Mouse (Mus musculus): ENCODE results near the gene Nosip. TPM values are rescaled to one million over a fixed set of nuclear protein-coding genes. Genes with fewer than 3 reads are reported as not detected.
"Not testable (repeated sequence)": the region's sequence is repeated elsewhere in the genome, so short reads cannot be mapped to it uniquely, and the experiment has no call there.

Gene Nosip
- polyA plus RNA-seq, 1 experiment from 2014 or later, result 65.1 TPM

GRCm38 (mm10) chr7:45104941-45105340 is 42.7 kb downstream of the Nosip start:
- Histone ChIP-seq H3K27me3 (ENCODE audit: control insufficient read depth, insufficient read depth, low read length) (no peaks in the 10 kb centered on the region), H3K36me3 (ENCODE audit: control insufficient read depth, insufficient read depth, low read length) (no peaks in the 10 kb centered on the region), H3K9me3 (ENCODE audit: control insufficient read depth, low read length) (no peaks in the 10 kb centered on the region), H3K4me2 (ENCODE audit: low read depth) (no peak overlapping the region), H3K27ac (ENCODE audit: low read depth, low read length) (no peak overlapping the region), H3K4me1 (ENCODE audit: control insufficient read depth, insufficient read depth, low read length) (peaks cover 3% of the 10 kb centered on the region; the same call in 1 of the 2 replicates), H3K4me3 (ENCODE audit: low read depth, low read length) (no peak overlapping the region), H3K9ac (ENCODE audit: low read length) (no peak overlapping the region)
- DNase-seq (ENCODE audit: low spot score), result no peak
- WGBS, result 88% methylated on average over 5 of the region's 5 CpGs
- ATAC-seq (ENCODE audit: insufficient read depth, low FRiP score, low TSS enrichment), result no peak

DNA sequence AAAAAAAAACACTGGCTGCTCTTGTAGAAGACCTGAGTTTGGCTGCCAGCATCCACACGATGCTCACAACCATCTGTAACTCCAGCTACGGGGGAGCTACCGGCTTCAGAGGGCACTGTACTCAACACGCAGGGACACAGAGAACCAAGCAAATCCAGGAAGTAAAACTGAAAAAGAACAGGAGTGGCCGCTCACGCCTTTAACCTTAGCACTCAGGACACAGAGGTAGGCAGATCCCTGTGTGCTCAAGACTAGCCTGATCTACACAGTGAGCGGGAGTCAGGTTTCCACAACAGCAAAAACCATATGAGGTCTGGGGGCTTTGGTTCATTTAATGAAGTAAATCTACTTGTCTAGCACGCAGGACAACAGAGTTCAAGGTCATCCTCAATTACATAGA is 43.3 kb downstream of the Nosip start:
- H3K4me2 ChIP-seq (ENCODE audit: low read depth), result no peak overlapping the region
- WGBS, result 79% methylated on average over 8 of the region's 8 CpGs
- DNase-seq (ENCODE audit: low spot score), result no peak
- no peaks in the 10 kb centered on the region for H3K9me3 ChIP-seq (ENCODE audit: control insufficient read depth, low read length)
- H3K27me3 ChIP-seq (ENCODE audit: control insufficient read depth, insufficient read depth, low read length), result no peaks in the 10 kb centered on the region
- no peak overlapping the region for H3K9ac ChIP-seq (ENCODE audit: low read length)
- no peak overlapping the region for H3K4me3 ChIP-seq (ENCODE audit: low read depth, low read length)
- H3K27ac ChIP-seq (ENCODE audit: low read depth, low read length), result no peak overlapping the region
- peaks cover 3% of the 10 kb centered on the region; the same call in 1 of the 2 replicates for H3K4me1 ChIP-seq (ENCODE audit: control insufficient read depth, insufficient read depth, low read length)
- no peaks in the 10 kb centered on the region for H3K36me3 ChIP-seq (ENCODE audit: control insufficient read depth, insufficient read depth, low read length)
- ATAC-seq (ENCODE audit: insufficient read depth, low FRiP score, low TSS enrichment), result no peak

DNA sequence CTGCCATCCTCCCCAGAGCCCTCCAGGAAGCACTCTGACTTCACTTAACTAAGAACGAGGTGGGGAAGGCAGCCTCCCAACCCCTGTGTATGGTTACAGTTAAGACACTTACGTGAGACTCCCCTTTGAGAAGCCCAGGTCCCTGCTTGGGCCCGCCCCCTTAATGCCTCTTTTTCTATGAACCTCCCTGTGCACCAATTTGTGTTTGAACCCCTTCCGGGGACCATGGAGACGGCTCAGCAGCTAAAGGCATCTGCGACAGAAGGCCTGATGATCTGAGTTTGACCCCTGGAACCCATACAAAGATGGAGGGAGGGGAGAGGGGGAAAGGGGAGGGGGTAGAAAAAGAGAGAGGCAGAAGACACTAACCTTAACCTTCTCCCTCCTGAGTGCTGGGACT is 44.2 kb downstream of the Nosip start:
- Histone ChIP-seq H3K9me3 (ENCODE audit: control insufficient read depth, low read length) (no peaks in the 10 kb centered on the region), H3K36me3 (ENCODE audit: control insufficient read depth, insufficient read depth, low read length) (no peaks in the 10 kb centered on the region), H3K9ac (ENCODE audit: low read length) (peak overlapping the region; percentile 7; the same call in 1 of the 2 replicates), H3K4me3 (ENCODE audit: low read depth, low read length) (no peak overlapping the region), H3K27me3 (ENCODE audit: control insufficient read depth, insufficient read depth, low read length) (no peaks in the 10 kb centered on the region), H3K4me2 (ENCODE audit: low read depth) (no peak overlapping the region), H3K27ac (ENCODE audit: low read depth, low read length) (no peak overlapping the region), H3K4me1 (ENCODE audit: control insufficient read depth, insufficient read depth, low read length) (peaks cover 3% of the 10 kb centered on the region; the same call in 1 of the 2 replicates)
- WGBS, result 24% methylated on average over 6 of the region's 6 CpGs
- DNase-seq (ENCODE audit: low spot score), result peak; percentile 47
- 0 out of 2 replicates have a peak, but pooled peaks have one; percentile 20 for ATAC-seq (ENCODE audit: insufficient read depth, low FRiP score, low TSS enrichment)

DNA sequence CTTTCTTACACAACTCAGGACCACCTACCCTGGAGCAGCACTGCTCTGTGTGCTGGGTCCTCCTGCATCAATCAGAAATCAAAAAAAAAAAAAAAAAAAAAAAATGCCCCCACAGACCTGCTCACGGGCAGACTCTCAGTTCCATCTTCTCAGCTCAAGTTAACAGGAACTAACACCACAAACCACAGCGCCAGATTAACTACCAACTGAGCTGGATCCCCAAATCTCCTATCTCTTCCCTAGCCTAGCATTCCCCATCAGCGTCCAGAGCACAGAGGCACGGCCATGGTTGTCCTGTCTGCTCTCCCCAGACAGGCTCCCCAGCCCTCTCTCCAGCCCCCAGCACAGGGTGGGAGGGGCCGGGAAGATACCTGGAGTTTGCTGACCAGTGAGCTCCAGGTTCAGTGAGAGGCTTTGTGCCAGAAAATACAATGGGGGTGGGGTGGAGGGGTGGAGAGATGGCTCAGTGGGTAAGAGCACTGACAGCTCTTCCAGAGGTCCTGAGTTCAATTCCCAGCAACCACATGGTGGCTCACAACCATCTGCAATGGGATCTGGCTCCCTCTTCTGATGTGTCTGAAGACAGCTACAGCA is 44.9 kb downstream of the Nosip start:
- H3K9ac ChIP-seq (ENCODE audit: low read length), result no peak overlapping the region
- H3K4me2 ChIP-seq (ENCODE audit: low read depth), result no peak overlapping the region
- DNase-seq (ENCODE audit: low spot score), result no peak
- no peak overlapping the region for H3K4me3 ChIP-seq (ENCODE audit: low read depth, low read length)
- WGBS, result 57% methylated on average over 5 of the region's 5 CpGs
- no peaks in the 10 kb centered on the region for H3K27me3 ChIP-seq (ENCODE audit: control insufficient read depth, insufficient read depth, low read length)
- no peak for ATAC-seq (ENCODE audit: insufficient read depth, low FRiP score, low TSS enrichment)
- H3K27ac ChIP-seq (ENCODE audit: low read depth, low read length), result no peak overlapping the region
- H3K9me3 ChIP-seq (ENCODE audit: control insufficient read depth, low read length), result no peaks in the 10 kb centered on the region
- peaks cover 3% of the 10 kb centered on the region; the same call in 1 of the 2 replicates for H3K4me1 ChIP-seq (ENCODE audit: control insufficient read depth, insufficient read depth, low read length)
- H3K36me3 ChIP-seq (ENCODE audit: control insufficient read depth, insufficient read depth, low read length), result no peaks in the 10 kb centered on the region

DNA sequence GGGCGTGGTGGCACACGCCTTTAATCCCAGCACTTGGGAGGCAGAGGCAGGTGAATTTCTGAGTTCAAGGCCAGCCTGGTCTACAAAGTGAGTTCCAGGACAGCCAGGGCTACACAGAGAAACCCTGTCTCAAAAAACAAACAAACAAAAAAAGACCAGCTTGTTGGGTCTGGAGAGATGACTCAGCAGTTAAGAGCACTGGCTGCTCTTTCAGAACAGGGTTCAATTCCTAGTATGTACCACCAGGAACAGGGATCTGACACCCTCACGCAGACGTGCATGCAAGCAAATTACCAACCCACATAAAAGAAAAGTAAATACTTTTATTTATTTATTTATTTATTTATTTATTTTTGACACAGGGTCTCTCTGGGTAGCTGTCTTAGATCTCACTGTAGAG is 47.9 kb downstream of the Nosip start:
- not testable (repeated sequence) for DNase-seq (ENCODE audit: low spot score); H3K4me2 ChIP-seq (ENCODE audit: low read depth); H3K4me1 ChIP-seq (ENCODE audit: control insufficient read depth, insufficient read depth, low read length); H3K27me3 ChIP-seq (ENCODE audit: control insufficient read depth, insufficient read depth, low read length); H3K9me3 ChIP-seq (ENCODE audit: control insufficient read depth, low read length); H3K4me3 ChIP-seq (ENCODE audit: low read depth, low read length); ATAC-seq (ENCODE audit: insufficient read depth, low FRiP score, low TSS enrichment); H3K27ac ChIP-seq (ENCODE audit: low read depth, low read length); H3K9ac ChIP-seq (ENCODE audit: low read length); H3K36me3 ChIP-seq (ENCODE audit: control insufficient read depth, insufficient read depth, low read length)
- 92% methylated on average over 4 of the region's 4 CpGs for WGBS

- no peak overlapping the region for H3K4me3 ChIP-seq (ENCODE audit: low read depth, low read length)
- no peaks in the 10 kb centered on the region for H3K36me3 ChIP-seq (ENCODE audit: control insufficient read depth, insufficient read depth, low read length)
- 68% methylated on average over 2 of the region's 2 CpGs for WGBS
- ATAC-seq (ENCODE audit: insufficient read depth, low FRiP score, low TSS enrichment) (no peak), DNase-seq (ENCODE audit: low spot score) (no peak)
- H3K4me1 ChIP-seq (ENCODE audit: control insufficient read depth, insufficient read depth, low read length), result no peaks in the 10 kb centered on the region
- H3K9me3 ChIP-seq (ENCODE audit: control insufficient read depth, low read length), result no peaks in the 10 kb centered on the region
- no peaks in the 10 kb centered on the region for H3K27me3 ChIP-seq (ENCODE audit: control insufficient read depth, insufficient read depth, low read length)
- no peak overlapping the region for H3K27ac ChIP-seq (ENCODE audit: low read depth, low read length)
- H3K9ac ChIP-seq (ENCODE audit: low read length), result no peak overlapping the region
- H3K4me2 ChIP-seq (ENCODE audit: low read depth), result no peak overlapping the region
These were observed 49.7 kb downstream of the Nosip start for GRCm38 (mm10) chr7:45111940-45112339.

GRCm38 (mm10) chr7:45112529-45112928 is 50.3 kb downstream of the Nosip start:
- Histone ChIP-seq H3K9me3 (ENCODE audit: control insufficient read depth, low read length) (no peaks in the 10 kb centered on the region), H3K4me1 (ENCODE audit: control insufficient read depth, insufficient read depth, low read length) (no peaks in the 10 kb centered on the region), H3K4me3 (ENCODE audit: low read depth, low read length) (no peak overlapping the region), H3K27me3 (ENCODE audit: control insufficient read depth, insufficient read depth, low read length) (no peaks in the 10 kb centered on the region), H3K4me2 (ENCODE audit: low read depth) (no peak overlapping the region), H3K36me3 (ENCODE audit: control insufficient read depth, insufficient read depth, low read length) (no peaks in the 10 kb centered on the region), H3K9ac (ENCODE audit: low read length) (no peak overlapping the region), H3K27ac (ENCODE audit: low read depth, low read length) (no peak overlapping the region)
- ATAC-seq (ENCODE audit: insufficient read depth, low FRiP score, low TSS enrichment) (no peak), DNase-seq (ENCODE audit: low spot score) (no peak)
- WGBS, result 75% methylated on average over 3 of the region's 3 CpGs

GRCm38 (mm10) chr7:45113476-45113875 is 51.2 kb downstream of the Nosip start:
- H3K27me3 ChIP-seq (ENCODE audit: control insufficient read depth, insufficient read depth, low read length), result no peaks in the 10 kb centered on the region
- no peak overlapping the region for H3K4me3 ChIP-seq (ENCODE audit: low read depth, low read length)
- no peak for DNase-seq (ENCODE audit: low spot score)
- no peak overlapping the region for H3K27ac ChIP-seq (ENCODE audit: low read depth, low read length)
- no peaks in the 10 kb centered on the region for H3K4me1 ChIP-seq (ENCODE audit: control insufficient read depth, insufficient read depth, low read length)
- peaks cover 2% of the 10 kb centered on the region; the same call in 1 of the 2 replicates for H3K36me3 ChIP-seq (ENCODE audit: control insufficient read depth, insufficient read depth, low read length)
- ATAC-seq (ENCODE audit: insufficient read depth, low FRiP score, low TSS enrichment), result no peak
- no peak overlapping the region for H3K4me2 ChIP-seq (ENCODE audit: low read depth)
- WGBS, result 80% methylated on average over 2 of the region's 2 CpGs
- H3K9ac ChIP-seq (ENCODE audit: low read length), result no peak overlapping the region
- H3K9me3 ChIP-seq (ENCODE audit: control insufficient read depth, low read length), result no peaks in the 10 kb centered on the region

DNA sequence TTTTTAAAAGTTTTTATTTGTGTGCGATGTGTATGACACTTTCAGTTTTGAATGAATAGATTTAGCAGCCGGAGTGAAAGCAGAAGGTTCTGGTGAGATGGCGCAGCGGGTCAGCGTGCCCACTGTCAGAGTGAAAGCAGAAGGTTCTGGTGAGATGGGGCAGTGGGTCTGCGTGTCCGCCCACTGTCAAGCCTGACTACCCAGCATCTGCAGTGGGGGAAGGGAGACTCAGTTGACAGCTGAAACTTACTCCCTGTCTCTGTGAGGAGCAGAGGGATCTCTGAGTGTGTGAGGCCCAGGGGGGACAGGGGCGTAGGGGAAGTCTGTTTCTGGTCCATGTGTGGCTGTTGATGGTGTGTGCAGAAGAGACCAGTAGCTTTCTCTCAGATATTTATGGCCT is 55.3 kb downstream of the Nosip start:
- 89% methylated on average over 8 of the region's 8 CpGs for WGBS
- 0 out of 2 replicates have a peak overlapping the region, but pooled peaks have one; percentile 5 for H3K4me3 ChIP-seq (ENCODE audit: low read depth, low read length)
- no peak for ATAC-seq (ENCODE audit: insufficient read depth, low FRiP score, low TSS enrichment)
- H3K9ac ChIP-seq (ENCODE audit: low read length), result no peak overlapping the region; the same call in 1 of the 2 replicates
- H3K9me3 ChIP-seq (ENCODE audit: control insufficient read depth, low read length), result no peaks in the 10 kb centered on the region
- no peaks in the 10 kb centered on the region for H3K27me3 ChIP-seq (ENCODE audit: control insufficient read depth, insufficient read depth, low read length)
- DNase-seq (ENCODE audit: low spot score), result no peak
- H3K4me2 ChIP-seq (ENCODE audit: low read depth), result no peak overlapping the region
- H3K4me1 ChIP-seq (ENCODE audit: control insufficient read depth, insufficient read depth, low read length), result peaks cover 2% of the 10 kb centered on the region; the same call in 1 of the 2 replicates
- H3K27ac ChIP-seq (ENCODE audit: low read depth, low read length), result no peak overlapping the region
- H3K36me3 ChIP-seq (ENCODE audit: control insufficient read depth, insufficient read depth, low read length), result peaks cover 23% of the 10 kb centered on the region
